Mouse (Mus musculus) liver, postnatal 0 days (tissue): Measurements from ENCODE around the gene Tmem185b.

Experiments used
- CTCF ChIP-seq: sonication (generic); IDR thresholded peaks from 2 replicates; pipeline ENCODE4 v1.5.1; 2016; ENCODE audit warnings: antibody characterized with exemption, low read depth
- EP300 ChIP-seq: IDR thresholded peaks from 2 replicates; pipeline ENCODE4 v1.6.1; 2016; ENCODE audit warnings: antibody characterized with exemption, low read depth, mild to moderate bottlenecking

- TF ChIP-seq CTCF (no peak), EP300 (0 out of 2 replicates have a peak, but pooled peaks have one; percentile 8)
These were observed 39.6 kb downstream of the Tmem185b start for GRCm38 (mm10) chr1:119565531-119565930.
